Mouse (Mus musculus): Measurements from ENCODE around the gene Rag1. TPM values are rescaled to one million over a fixed set of nuclear protein-coding genes. Genes with fewer than 3 reads are reported as not detected.

Rag1 gene
- total and polyA plus RNA-seq, 3 experiments = not detected

GRCm38 (mm10) chr2:101598190-101599181 lies 50.8 kb downstream of the Rag1 start:
- Histone ChIP-seq H3K4me1 (ENCODE audit: control insufficient read depth in 1 of 2, insufficient read depth in 2 of 2) (peaks cover 0 to 7% of the 10 kb centered on the region in 2 experiments; a peak in 1 of 4 replicates), H3K9me3 (replicated peaks; ENCODE audit: low read length) (no peaks in the 10 kb centered on the region), H3K27me3 (replicated peaks) (peaks cover 9% of the 10 kb centered on the region), H3K79me2 (replicated peaks; ENCODE audit: control insufficient read depth, extremely low read depth, insufficient read depth, poor library complexity, severe bottlenecking) (no peaks in the 10 kb centered on the region), H3K36me3 (replicated peaks in 1 of 2; ENCODE audit: control insufficient read depth in 1 of 2, insufficient read depth in 1 of 2, low read length in 1 of 2) (no peaks in the 10 kb centered on the region), H3K9ac (ENCODE audit: insufficient read depth, low read depth) (no peak overlapping the region), H3K4me3 (replicated peaks in 1 of 3; ENCODE audit: low read depth in 2 of 3, low read length in 2 of 3, poor library complexity in 1 of 3) (no peak overlapping the region), H3K4me2 (ENCODE audit: insufficient read depth, low read depth, poor library complexity, severe bottlenecking) (no peak overlapping the region; the same call in 1 of the 2 replicates), H3K27ac (ENCODE audit: insufficient read depth, low read depth) (no peak overlapping the region)
- DNase-seq (ENCODE audit: extremely low read depth) = no peak
- dilution Hi-C loops (cut with MboI; ENCODE audit: extremely low pct_ligation_motif_present, extremely low pct_unique_long_range_greater_than_20kb, low sequenced_read_pairs) (no loop called here), in situ Hi-C loops (cut with MboI; ENCODE audit: low pct_ligation_motif_present, low pct_unique_long_range_greater_than_20kb, low sequenced_read_pairs) (no loop called here)
- TF ChIP-seq ZNF384 (IDR thresholded peaks at IDR 0.05; ENCODE audit: low read depth, low read length) = peak; percentile 31; the same call in 1 of the 2 replicates
- TF ChIP-seq POLR2A (IDR thresholded peaks at IDR 0.05; ENCODE audit: low read depth, low read length) = no peak

- in situ Hi-C loops (cut with MboI; ENCODE audit: low pct_ligation_motif_present, low pct_unique_long_range_greater_than_20kb, low sequenced_read_pairs) (no loop called here), dilution Hi-C loops (cut with MboI; ENCODE audit: extremely low pct_ligation_motif_present, extremely low pct_unique_long_range_greater_than_20kb, low sequenced_read_pairs) (no loop called here)
- H3K4me3 ChIP-seq (replicated peaks in 1 of 3; ENCODE audit: low read depth in 2 of 3, low read length in 2 of 3, poor library complexity in 1 of 3) = no peak overlapping the region
- H3K79me2 ChIP-seq (replicated peaks; ENCODE audit: control insufficient read depth, extremely low read depth, insufficient read depth, poor library complexity, severe bottlenecking) = no peaks in the 10 kb centered on the region
- no peak for DNase-seq (ENCODE audit: extremely low read depth)
- TF ChIP-seq JUN (IDR thresholded peaks at IDR 0.05; ENCODE audit: insufficient read depth, low read depth, low read length) = no peak
- TF ChIP-seq SMC3 (IDR thresholded peaks at IDR 0.05; ENCODE audit: low read depth, low read length) = peak; percentile 44
- peak in 1 of 2 experiments; percentile 55; a peak in 2 of 4 replicates for TF ChIP-seq CTCF (conservative IDR thresholded peaks at IDR 0.05 in 1 of 2, IDR thresholded peaks at IDR 0.05 in 1 of 2; ENCODE audit: low read depth in 2 of 2, low read length in 2 of 2)
- TF ChIP-seq RAD21 (IDR thresholded peaks at IDR 0.05; ENCODE audit: low read depth, low read length) = peak; percentile 52
- peaks cover 11% of the 10 kb centered on the region for H3K27me3 ChIP-seq (replicated peaks)
- no peaks in the 10 kb centered on the region for H3K36me3 ChIP-seq (replicated peaks in 1 of 2; ENCODE audit: control insufficient read depth in 1 of 2, insufficient read depth in 1 of 2, low read length in 1 of 2)
- H3K9me3 ChIP-seq (replicated peaks; ENCODE audit: low read length) = no peaks in the 10 kb centered on the region
- H3K9ac ChIP-seq (ENCODE audit: insufficient read depth, low read depth) = no peak overlapping the region
- H3K4me1 ChIP-seq (ENCODE audit: control insufficient read depth in 1 of 2, insufficient read depth in 2 of 2) = peaks cover 0 to 7% of the 10 kb centered on the region in 2 experiments; a peak in 1 of 4 replicates
- no peak overlapping the region for H3K27ac ChIP-seq (ENCODE audit: insufficient read depth, low read depth)
- H3K4me2 ChIP-seq (ENCODE audit: insufficient read depth, low read depth, poor library complexity, severe bottlenecking) = no peak overlapping the region
Observed at GRCm38 (mm10) chr2:101597186-101597585, 52.1 kb downstream of the Rag1 start.

DNA sequence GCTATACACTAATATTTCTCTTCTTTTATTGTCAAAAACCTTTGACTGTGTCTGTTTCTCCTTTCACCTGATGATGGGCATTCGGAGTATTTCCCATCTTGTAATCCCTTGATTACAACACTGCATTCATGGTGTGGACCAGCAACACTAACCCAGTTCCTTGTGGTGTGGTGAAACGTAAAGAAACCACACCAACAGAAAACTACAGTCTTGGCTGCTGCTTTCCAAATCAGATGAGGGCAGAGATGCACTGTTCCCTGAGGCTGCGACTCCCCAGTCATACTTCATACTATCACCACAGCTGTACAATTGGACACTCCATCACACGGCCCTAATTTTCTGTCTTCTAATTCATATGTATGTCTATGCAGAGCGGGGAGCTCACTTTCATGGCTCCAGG lies 54.6 kb downstream of the Rag1 start:
- no peak overlapping the region for H3K9ac ChIP-seq (ENCODE audit: insufficient read depth, low read depth)
- in situ Hi-C loops (cut with MboI; ENCODE audit: low pct_ligation_motif_present, low pct_unique_long_range_greater_than_20kb, low sequenced_read_pairs) = no loop called here
- dilution Hi-C loops (cut with MboI; ENCODE audit: extremely low pct_ligation_motif_present, extremely low pct_unique_long_range_greater_than_20kb, low sequenced_read_pairs) = no loop called here
- H3K4me3 ChIP-seq (replicated peaks in 1 of 3; ENCODE audit: low read depth in 2 of 3, low read length in 2 of 3, poor library complexity in 1 of 3) = no peak overlapping the region
- H3K9me3 ChIP-seq (replicated peaks; ENCODE audit: low read length) = no peaks in the 10 kb centered on the region
- H3K27ac ChIP-seq (ENCODE audit: insufficient read depth, low read depth) = no peak overlapping the region
- no peak overlapping the region for H3K4me2 ChIP-seq (ENCODE audit: insufficient read depth, low read depth, poor library complexity, severe bottlenecking)
- H3K27me3 ChIP-seq (replicated peaks) = peaks cover 15% of the 10 kb centered on the region
- no peaks in the 10 kb centered on the region for H3K79me2 ChIP-seq (replicated peaks; ENCODE audit: control insufficient read depth, extremely low read depth, insufficient read depth, poor library complexity, severe bottlenecking)
- no peak for TF ChIP-seq RCOR1 (conservative IDR thresholded peaks at IDR 0.05; ENCODE audit: low read depth, low read length)
- no peak for TF ChIP-seq ZMIZ1 (IDR thresholded peaks at IDR 0.05; ENCODE audit: low read depth, low read length)
- no peak for TF ChIP-seq ZC3H11A (IDR thresholded peaks at IDR 0.05; ENCODE audit: low read depth, low read length)
- no peak for TF ChIP-seq GABPA (IDR thresholded peaks at IDR 0.05; ENCODE audit: insufficient replicate concordance, low read depth, low read length)
- DNase-seq (ENCODE audit: extremely low read depth) = no peak
- no peaks in the 10 kb centered on the region for H3K36me3 ChIP-seq (replicated peaks in 1 of 2; ENCODE audit: control insufficient read depth in 1 of 2, insufficient read depth in 1 of 2, low read length in 1 of 2)
- H3K4me1 ChIP-seq (ENCODE audit: control insufficient read depth in 1 of 2, insufficient read depth in 2 of 2) = peaks cover 0 to 7% of the 10 kb centered on the region in 2 experiments; a peak in 1 of 4 replicates
